8 mouse cellular contexts compared by ENCODE assay signal in the genomic region with DNA sequence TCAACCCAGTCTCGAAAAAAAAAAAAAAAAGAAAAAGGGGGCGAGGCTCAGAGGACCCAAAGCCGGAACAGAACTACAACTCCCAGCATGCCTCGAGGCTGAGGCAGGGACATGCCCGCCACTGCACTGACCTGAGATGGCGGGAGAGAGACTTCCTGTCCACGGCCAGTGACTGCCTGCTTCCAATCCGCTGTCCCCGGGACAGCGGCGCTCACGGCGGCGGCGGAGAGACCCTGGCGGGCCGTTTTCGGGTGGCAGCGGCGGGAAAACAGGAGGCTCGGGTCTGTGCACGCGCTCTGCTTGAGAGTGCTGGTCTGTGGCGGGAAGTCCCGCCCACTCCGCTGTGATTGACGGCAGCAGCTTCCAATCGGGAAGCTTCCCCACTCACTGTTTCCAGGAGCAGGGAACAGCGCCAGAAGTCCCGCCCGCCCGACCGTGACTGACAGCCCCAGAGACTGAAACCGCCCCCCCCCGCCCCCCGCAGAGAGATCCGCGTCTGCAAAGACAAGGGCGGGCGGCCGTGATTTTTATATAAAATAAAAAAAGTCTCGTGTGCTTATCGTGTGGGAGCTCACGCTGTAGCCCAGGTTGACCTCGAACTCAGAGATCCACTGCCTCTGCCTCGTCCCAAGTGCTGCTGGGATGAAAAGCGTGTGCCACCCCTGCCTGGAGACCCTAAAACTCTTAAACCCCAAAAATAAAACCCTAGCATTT. TPM values are rescaled to one million over a fixed set of nuclear protein-coding genes. Genes with fewer than 3 reads are reported as not detected.
A peak's percentile ranks its signal among the peaks of the same experiment; 100 is the strongest.
DNase-seq lines count a peak whose midpoint lies in the region; ATAC-seq and TF ChIP-seq lines count a peak whose summit lies in the region.

No protein-coding gene starts in this region.

- WGBS in forebrain, embryonic 15.5 days = under 1% methylated on average over 47 of the region's 47 CpGs
- WGBS in lung, adult 2 months = under 1% methylated on average over 47 of the region's 47 CpGs

- H3K9ac ChIP-seq in ES-E14 (ENCODE audit: insufficient read depth, low read depth, low read length, poor library complexity, severe bottlenecking) = peak overlapping the region; percentile 99
- peak overlapping the region; percentile 96 for H3K9ac ChIP-seq in forebrain, embryonic 15.5 days (replicated peaks)

- peak overlapping the region; percentile 95 for H3K27ac ChIP-seq in ES-E14 (ENCODE audit: insufficient read depth, low read depth, low read length, poor library complexity, severe bottlenecking)
- H3K27ac ChIP-seq in forebrain, embryonic 15.5 days (replicated peaks) = peak overlapping the region; percentile 96

- no peaks in the 10 kb centered on the region for H3K36me3 ChIP-seq in ES-E14 (ENCODE audit: control insufficient read depth, insufficient read depth, low read length, poor library complexity, severe bottlenecking)
- no peaks in the 10 kb centered on the region for H3K36me3 ChIP-seq in forebrain, embryonic 15.5 days

- H3K27me3 ChIP-seq in forebrain, embryonic 15.5 days = no peaks in the 10 kb centered on the region

- ATAC-seq in forebrain, embryonic 15.5 days (replicated peaks) = peak; percentile 99
- ATAC-seq in neutrophil, adult 5-6 weeks (ENCODE audit: extremely low read depth, insufficient number of reproducible peaks, low FRiP score, poor library complexity, severe bottlenecking) = peak; percentile 84

- H3K4me1 ChIP-seq in ES-E14 (ENCODE audit: control insufficient read depth in 2 of 2, insufficient read depth in 2 of 2, low read length in 2 of 2, poor library complexity in 1 of 2) = no peaks in the 10 kb centered on the region
- no peaks in the 10 kb centered on the region for H3K4me1 ChIP-seq in forebrain, embryonic 15.5 days
- H3K4me1 ChIP-seq in lung, adult 2 months (ENCODE audit: control insufficient read depth, insufficient read depth, low read length) = no peaks in the 10 kb centered on the region

- H3K4me3 ChIP-seq in ES-E14 (ENCODE audit: insufficient read depth in 1 of 2, low read depth in 1 of 2, low read length in 2 of 2, poor library complexity in 1 of 2, severe bottlenecking in 1 of 2) = peak overlapping the region; percentile 92 to 100
- H3K4me3 ChIP-seq in forebrain, embryonic 15.5 days = peak overlapping the region; percentile 95
- peak overlapping the region; percentile 88 for H3K4me3 ChIP-seq in lung, adult 2 months (replicated peaks; ENCODE audit: extremely low read depth, low read depth, low read length)

- DNase-seq in ES-E14 (ENCODE audit: low read depth, low spot score) = peak; percentile 83
- DNase-seq in cerebellum, adult 11-12 months = peak; percentile 98
- peak; percentile 94 for DNase-seq in heart, postnatal 25 days (ENCODE audit: low spot score)
- peak; percentile 97 to 100 for DNase-seq in layer of hippocampus, adult 18-20 months (ENCODE audit: low spot score in 2 of 2)
- DNase-seq in lung, adult 2 months = peak; percentile 100
- peak; percentile 94 to 95 for DNase-seq in thymus, adult 18-20 months

- in situ Hi-C loops in ES-E14 (cut with MboI; ENCODE audit: low sequenced_read_pairs in 2 of 2, unreplicated experiment in 2 of 2) = no loop called here

- intact Hi-C loops in heart, postnatal 25 days (cut with DNase I) = loop anchor here (2.0 kb wide), 1 partner anchor 362 kb away; no protein-coding TSS in a partner anchor

- H3K4me2 ChIP-seq in forebrain, embryonic 15.5 days (replicated peaks) = peak overlapping the region; percentile 56

- H3K9me3 ChIP-seq in ES-E14 (ENCODE audit: control insufficient read depth, insufficient read depth, low read depth, low read length) = no peaks in the 10 kb centered on the region
- H3K9me3 ChIP-seq in forebrain, embryonic 15.5 days = no peaks in the 10 kb centered on the region

- peak; percentile 38; the same call in 1 of the 2 replicates for TF ChIP-seq POLR2A in lung, adult 2 months (IDR thresholded peaks at IDR 0.05; ENCODE audit: borderline replicate concordance, extremely low read depth, low read depth, low read length)

- no peak for TF ChIP-seq CTCF in lung, adult 2 months (IDR thresholded peaks at IDR 0.05; ENCODE audit: insufficient read depth, low read length)

TF ChIP-seq in ES-E14, 5 proteins besides CTCF, POLR2A, EP300 and RAD21:
- peak; percentile 98 for TF ChIP-seq ZNF384 (IDR thresholded peaks at IDR 0.05; ENCODE audit: low read depth, low read length)
- TF ChIP-seq MAFK (IDR thresholded peaks at IDR 0.05; ENCODE audit: insufficient read depth, low read depth, low read length) = no peak
- peak; percentile 82 for TF ChIP-seq CHD2 (IDR thresholded peaks at IDR 0.05; ENCODE audit: low read depth, low read length)
- TF ChIP-seq ZC3H11A (IDR thresholded peaks at IDR 0.05; ENCODE audit: borderline replicate concordance, low read depth, low read length) = no peak
- peak; percentile 97 for TF ChIP-seq HCFC1 (IDR thresholded peaks at IDR 0.05; ENCODE audit: borderline replicate concordance, insufficient read depth, low read length)
TF ChIP-seq in ES-E14: peak in this region for 3.

RNA-seq across cellular contexts. Expression of a gene that starts 33.1 kb away (rescaled TPM):
- total RNA-seq in ES-E14 (2012; rRNA removed) = 74.8 and 75.2 TPM in 2 replicates
- 66.5 and 67.7 TPM in 2 replicates for polyA plus RNA-seq in forebrain, embryonic 15.5 days (2015; fragmentation: Nextera tagmentation; extraction: Ambion mirVana)
- 100 to 1,000 TPM; 129 to 131 TPM for total RNA-seq in heart, postnatal 25 days (2021)
- 100 to 1,000 TPM; 195 to 211 TPM for total RNA-seq in layer of hippocampus, adult 18-20 months (2021)
- 48.9 and 59.1 TPM in 2 replicates for polyA plus RNA-seq in lung, adult 2 months (2012; rRNA removed)
- 191 and 209 TPM in 2 replicates for total RNA-seq in neutrophil, adult 5-6 weeks (2017)

RNA-seq across cellular contexts. Expression of a gene that starts 42.0 kb away (rescaled TPM):
- 0.18 TPM in 1 of 2 replicates, not detected in the other for total RNA-seq in ES-E14 (2012; rRNA removed)
- polyA plus RNA-seq in forebrain, embryonic 15.5 days (2015; fragmentation: Nextera tagmentation; extraction: Ambion mirVana) = not detected in 2 replicates
- total RNA-seq in heart, postnatal 25 days (2021) = not detected
- total RNA-seq in layer of hippocampus, adult 18-20 months (2021) = not detected
- polyA plus RNA-seq in lung, adult 2 months (2012; rRNA removed) = not detected in 2 replicates
- not detected in 2 replicates for total RNA-seq in neutrophil, adult 5-6 weeks (2017)

Comparison
In these comparisons a context has a peak if more than half of its experiments do, and no peak if none do; other contexts are left out.
1. Peak in every context shown above with its lines: DNase-seq, ATAC-seq, H3K4me3 ChIP-seq and H3K27ac ChIP-seq.